Mouse (Mus musculus) kidney, adult 2 months (tissue): ENCODE measurements around the gene Cnn3. TPM values are rescaled to one million over a fixed set of nuclear protein-coding genes. Genes with fewer than 3 reads are reported as not detected.

Experiments
- DNase-seq: peaks from one replicate; pipeline ENCODE4 v3.0.0; 2021
- H3K27ac ChIP-seq: fragments of 200-500 bp; 2 replicates; pipeline ENCODE4 v1.5.1; 2012; ENCODE audit warnings: low read depth, low read length, control low read depth, inconsistent platforms; ENCODE audit not compliant: insufficient read depth
- H3K27me3 ChIP-seq: fragments of 200-500 bp; replicated peaks from 2 replicates; pipeline ENCODE4 v1.6.1; 2012; ENCODE audit warnings: mild to moderate bottlenecking, moderate library complexity, low read length, inconsistent platforms; ENCODE audit not compliant: control insufficient read depth, insufficient read depth
- H3K36me3 ChIP-seq: fragments of 200-500 bp; 2 replicates; pipeline ENCODE4 v1.6.1; 2012; ENCODE audit warnings: mild to moderate bottlenecking, moderate library complexity, low read length, inconsistent platforms; ENCODE audit not compliant: control insufficient read depth, insufficient read depth
- H3K4me1 ChIP-seq: fragments of 200-500 bp; 2 replicates; pipeline ENCODE4 v1.6.1; 2011; ENCODE audit warnings: low read length; ENCODE audit not compliant: control insufficient read depth, insufficient read depth
- H3K4me3 ChIP-seq: fragments of 200-500 bp; 2 replicates; pipeline ENCODE4 v1.5.1; 2011; ENCODE audit warnings: mild to moderate bottlenecking, low read depth, low read length, control low read depth; ENCODE audit not compliant: insufficient read depth
- CTCF ChIP-seq: fragments of 200-500 bp; conservative IDR thresholded peaks from 2 replicates; pipeline ENCODE4 v1.5.1; 2011; ENCODE audit warnings: low read depth, mild to moderate bottlenecking, control low read depth, low read length, moderate library complexity, mixed read lengths; ENCODE audit not compliant: insufficient read depth, insufficient read length
- POLR2A ChIP-seq: fragments of 200-500 bp; IDR thresholded peaks from one replicate; pipeline ENCODE4 v1.6.1; 2011; ENCODE audit warnings: low read depth, low read length, control low read depth
- WGBS: fragments of 180-500 bp; shearing (Covaris S2); methylation state at CpG from one replicate; pipeline ENCODE4 v1.1.7; 2018; 5-methylcytosine and 5-hydroxymethylcytosine counted together
- polyA plus RNA-seq: library from polyadenylated mRNA; depleted of rRNA; stranded (reverse); fragments of >200 nt; gene quantifications from 2 replicates; pipeline ENCODE4 v1.2.3, GENCODE M21; 2012

Gene Cnn3
- polyA plus RNA-seq, 1 experiment = 253 TPM

GRCm38 (mm10) chr3:121468136-121468535, 41.8 kb downstream of the Cnn3 start:
- Histone ChIP-seq H3K27me3 (no peaks in the 10 kb centered on the region), H3K36me3 (no peaks in the 10 kb centered on the region), H3K27ac (no peak overlapping the region), H3K4me3 (no peak overlapping the region), H3K4me1 (peaks cover 6% of the 10 kb centered on the region; the same call in 1 of the 2 replicates)
- no peak for TF ChIP-seq POLR2A
- no peak for TF ChIP-seq CTCF
- WGBS = 40% methylated on average over 2 of the region's 2 CpGs
- DNase-seq = no peak

- no peaks in the 10 kb centered on the region for H3K27me3 ChIP-seq
- H3K4me1 ChIP-seq = peaks cover 6% of the 10 kb centered on the region; the same call in 1 of the 2 replicates
- DNase-seq = peak; percentile 41
- no peak overlapping the region for H3K4me3 ChIP-seq
- no peaks in the 10 kb centered on the region for H3K36me3 ChIP-seq
- TF ChIP-seq POLR2A = no peak
- TF ChIP-seq CTCF = no peak
- WGBS = 21% methylated on average over 13 of the region's 13 CpGs
- peak overlapping the region; percentile 15 for H3K27ac ChIP-seq
These were observed 43.1 kb downstream of the Cnn3 start for GRCm38 (mm10) chr3:121469185-121469975.

DNA sequence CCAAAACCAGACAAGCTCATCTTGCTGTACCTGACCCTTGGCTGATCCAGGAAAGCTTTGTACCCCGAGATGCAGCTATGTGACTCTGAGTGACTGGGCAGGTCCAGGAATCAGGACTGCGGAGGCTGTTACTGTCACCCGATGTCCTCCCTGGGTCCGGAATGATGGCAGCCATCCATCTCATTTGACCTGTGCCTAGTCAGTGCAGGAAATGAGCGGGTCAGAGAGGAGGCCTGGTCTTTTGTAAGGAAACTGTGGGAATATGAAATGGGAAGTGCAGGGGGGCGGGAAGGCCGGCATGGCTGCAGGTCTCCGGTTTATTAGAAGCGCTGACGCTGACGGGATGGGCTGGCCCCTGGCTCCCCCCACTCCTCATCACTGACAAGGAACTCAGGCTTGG, 45.4 kb downstream of the Cnn3 start:
- Histone ChIP-seq H3K4me3 (no peak overlapping the region), H3K27me3 (no peaks in the 10 kb centered on the region), H3K36me3 (no peaks in the 10 kb centered on the region), H3K4me1 (peaks cover 6% of the 10 kb centered on the region; the same call in 1 of the 2 replicates), H3K27ac (no peak overlapping the region)
- WGBS = 53% methylated on average over 11 of the region's 11 CpGs
- DNase-seq = peak; percentile 63
- TF ChIP-seq POLR2A (no peak), CTCF (no peak)

DNA sequence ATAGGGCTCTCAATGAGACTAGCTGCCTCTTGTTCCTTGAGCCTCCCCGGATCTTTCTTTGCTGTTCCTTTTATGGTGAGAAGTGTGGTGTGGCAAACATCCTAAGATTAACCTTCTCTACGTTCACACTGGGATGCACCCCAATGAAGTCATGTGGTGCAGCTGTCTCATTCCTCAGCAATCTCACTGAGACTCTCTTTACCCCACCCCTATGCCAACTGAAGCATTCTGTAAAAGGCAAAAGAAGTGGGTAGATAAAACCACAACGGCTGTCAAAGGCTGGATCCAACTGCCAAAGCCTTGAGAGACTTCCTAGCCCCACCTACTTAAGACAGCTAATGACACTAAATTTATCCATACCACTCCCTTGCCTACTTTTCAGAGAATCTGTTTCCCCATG, 48.4 kb downstream of the Cnn3 start:
- 78% methylated on average over 3 of the region's 3 CpGs for WGBS
- no peaks in the 10 kb centered on the region for H3K36me3 ChIP-seq
- 0 out of 2 replicates have a peak, but pooled peaks cover 2% of the 10 kb centered on the region for H3K4me1 ChIP-seq
- TF ChIP-seq POLR2A (no peak), CTCF (no peak)
- no peak overlapping the region for H3K4me3 ChIP-seq
- H3K27me3 ChIP-seq = no peaks in the 10 kb centered on the region
- H3K27ac ChIP-seq = no peak overlapping the region
- DNase-seq = no peak

- DNase-seq = no peak
- no peaks in the 10 kb centered on the region for H3K36me3 ChIP-seq
- WGBS = 85% methylated on average over 26 of the region's 26 CpGs
- TF ChIP-seq CTCF = no peak
- TF ChIP-seq POLR2A = no peak
- no peak overlapping the region for H3K4me3 ChIP-seq
- H3K4me1 ChIP-seq = no peaks in the 10 kb centered on the region
- H3K27ac ChIP-seq = no peak overlapping the region
- no peaks in the 10 kb centered on the region for H3K27me3 ChIP-seq
These were observed 54.0 kb downstream of the Cnn3 start for GRCm38 (mm10) chr3:121480030-121480960.

DNA sequence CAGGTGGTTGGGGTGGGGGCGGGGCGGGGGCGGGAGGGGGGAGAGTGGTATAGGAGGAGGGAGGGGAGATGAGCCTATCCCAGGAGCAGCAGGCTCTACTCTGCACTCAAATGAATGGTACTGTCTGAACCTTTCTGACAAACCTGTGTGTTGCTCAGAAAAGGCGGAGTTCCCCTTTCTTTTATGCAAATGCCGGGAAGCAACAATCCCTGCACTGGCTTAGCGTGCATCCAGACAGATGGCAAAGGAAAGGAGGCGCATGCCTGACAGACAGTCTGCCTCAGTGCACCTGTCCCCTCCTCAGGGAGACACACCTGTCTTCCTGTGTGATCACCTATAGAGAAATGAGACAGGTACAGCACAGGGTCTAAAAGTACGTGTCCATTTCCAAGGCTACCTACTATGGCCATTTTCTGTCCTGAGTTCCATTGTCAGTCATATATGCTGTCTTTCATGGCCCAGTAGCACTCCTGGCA, 54.7 kb downstream of the Cnn3 start:
- DNase-seq = no peak
- TF ChIP-seq POLR2A (no peak), CTCF (no peak)
- H3K27me3 ChIP-seq = no peaks in the 10 kb centered on the region
- H3K27ac ChIP-seq = no peak overlapping the region
- no peak overlapping the region for H3K4me3 ChIP-seq
- no peaks in the 10 kb centered on the region for H3K4me1 ChIP-seq
- 65% methylated on average over 8 of the region's 8 CpGs for WGBS
- no peaks in the 10 kb centered on the region for H3K36me3 ChIP-seq

DNA sequence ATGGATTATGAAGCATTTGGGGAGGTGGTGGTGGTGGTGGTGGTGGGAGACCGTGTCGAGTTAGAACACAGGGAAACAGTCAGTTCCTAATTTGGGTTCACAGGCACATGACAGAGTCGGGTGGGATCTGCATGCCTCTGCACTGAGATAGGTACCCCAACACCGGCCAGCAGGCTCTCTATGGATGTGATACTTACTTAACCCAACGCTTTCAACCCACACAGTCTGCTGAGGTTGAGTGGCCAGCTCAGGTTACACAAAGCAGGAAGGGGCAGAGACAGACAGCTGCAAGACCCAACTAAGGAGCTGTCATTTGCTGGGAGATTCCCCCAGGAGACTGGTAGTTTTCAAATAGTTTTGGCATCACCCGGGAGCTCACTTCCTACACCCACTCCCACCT, 55.3 kb downstream of the Cnn3 start:
- no peak overlapping the region for H3K27ac ChIP-seq
- no peak overlapping the region for H3K4me3 ChIP-seq
- DNase-seq = no peak
- no peaks in the 10 kb centered on the region for H3K27me3 ChIP-seq
- H3K4me1 ChIP-seq = no peaks in the 10 kb centered on the region
- TF ChIP-seq CTCF = no peak
- no peak for TF ChIP-seq POLR2A
- 50% methylated on average over 6 of the region's 6 CpGs for WGBS
- no peaks in the 10 kb centered on the region for H3K36me3 ChIP-seq
